Mouse (Mus musculus) MEL (cell line): Measurements from ENCODE around the gene Opa3.

Source experiments
- CHD2 ChIP-seq: IDR thresholded peaks from 2 replicates; pipeline ENCODE4 v1.6.1; 2011; ENCODE audit warnings: low read length, improper control_type of control experiment
- CTCF ChIP-seq, 3 experiments: IDR thresholded peaks in 2 of 3; conservative IDR thresholded peaks in 1 of 3; 2 replicates each; pipeline ENCODE4 v1.5.1; 2011 to 2012; ENCODE audit warnings: low read length in 3 of 3, low read depth in 2 of 3, mild to moderate bottlenecking in 2 of 3, improper control_type of control experiment in 1 of 3, inconsistent platforms in 1 of 3, mixed read lengths in 1 of 3, moderate library complexity in 1 of 3; ENCODE audit not compliant: control insufficient read depth in 1 of 3, insufficient read depth in 1 of 3, poor library complexity in 1 of 3, severe bottlenecking in 1 of 3
- GATA1 ChIP-seq: IDR thresholded peaks from 2 replicates; pipeline ENCODE4 v1.6.1; 2011; ENCODE audit warnings: low read depth, low read length, improper control_type of control experiment
- MAX ChIP-seq: IDR thresholded peaks from 2 replicates; pipeline ENCODE4 v1.6.1; 2011; ENCODE audit warnings: low read length, improper control_type of control experiment
- MAZ ChIP-seq: IDR thresholded peaks from 2 replicates; pipeline ENCODE4 v1.6.1; 2012; ENCODE audit warnings: low read depth, mild to moderate bottlenecking, inconsistent platforms, low read length, improper control_type of control experiment
- MYC ChIP-seq: IDR thresholded peaks from 2 replicates; pipeline ENCODE4 v1.6.1; 2011; ENCODE audit warnings: low read depth, mild to moderate bottlenecking, low read length, improper control_type of control experiment, moderate library complexity
- TCF12 ChIP-seq: IDR thresholded peaks from 2 replicates; pipeline ENCODE4 v1.6.1; 2014; ENCODE audit warnings: low read depth, mild to moderate bottlenecking, inconsistent platforms, low read length, improper control_type of control experiment, moderate library complexity
- USF1 ChIP-seq: IDR thresholded peaks from 2 replicates; pipeline ENCODE4 v1.6.1; 2014; ENCODE audit warnings: low read depth, mild to moderate bottlenecking, inconsistent platforms, low read length, improper control_type of control experiment, moderate library complexity
- ZC3H11A ChIP-seq: IDR thresholded peaks from 2 replicates; pipeline ENCODE4 v1.6.1; 2012; ENCODE audit warnings: low read depth, mild to moderate bottlenecking, inconsistent platforms, low read length, improper control_type of control experiment
- ZKSCAN1 ChIP-seq: IDR thresholded peaks from 2 replicates; pipeline ENCODE4 v1.6.1; 2012; ENCODE audit warnings: low read depth, mild to moderate bottlenecking, inconsistent platforms, low read length, improper control_type of control experiment, moderate library complexity
- ZNF384 ChIP-seq: IDR thresholded peaks from 2 replicates; pipeline ENCODE4 v1.6.1; 2012; ENCODE audit warnings: low read depth, mild to moderate bottlenecking, inconsistent platforms, low read length, improper control_type of control experiment

GRCm38 (mm10) chr7:19236411-19236810, 8.3 kb downstream of the Opa3 start:
- TF ChIP-seq ZC3H11A: no peak
- no peak for TF ChIP-seq ZNF384
- no peak for TF ChIP-seq TCF12
- TF ChIP-seq MYC: no peak
- no peak for TF ChIP-seq CTCF (IDR thresholded peaks at IDR 0.05 in 2 of 3, conservative IDR thresholded peaks at IDR 0.05 in 1 of 3; ENCODE audit: control insufficient read depth in 1 of 3, insufficient read depth in 1 of 3, low read depth in 2 of 3, low read length in 3 of 3, poor library complexity in 1 of 3, severe bottlenecking in 1 of 3)
- TF ChIP-seq MAX: no peak
- no peak for TF ChIP-seq GATA1
- no peak for TF ChIP-seq USF1
- no peak for TF ChIP-seq MAZ
- TF ChIP-seq ZKSCAN1: no peak
- TF ChIP-seq CHD2: no peak
